Comparison of ENCODE assay signal across 9 mouse cellular contexts in genomic region chr2:153712646-153713091, GRCm38 (mm10). TPM values are rescaled to one million over a fixed set of nuclear protein-coding genes. Genes with fewer than 3 reads are reported as not detected.
DNase-seq lines count a peak whose midpoint lies in the region; ATAC-seq lines count a peak whose summit lies in the region.
"Had no signal": no experiment of that assay in that cellular context is flagged by ENCODE, and none has a peak within 500 bp of the region (broad histone marks: within the 10 kb centered on the region; RNA-seq: fewer than 3 reads in every experiment).

No protein-coding gene starts in this region.

- peak; percentile 32 for DNase-seq in A20 (ENCODE audit: low read depth, low spot score)
- peak; percentile 29 for DNase-seq in MN1 (ENCODE audit: low spot score)
- DNase-seq in gastrocnemius, postnatal 10 days: no peak
- no peak for DNase-seq in urinary bladder, postnatal 14 days (ENCODE audit: low spot score)
- no peak for DNase-seq in urinary bladder, adult 18-20 months (ENCODE audit: low spot score in 2 of 2)

- no peak overlapping the region for H3K9ac ChIP-seq in hindbrain, embryonic 12.5 days
- H3K9ac ChIP-seq in limb, embryonic 15.5 days: no peak overlapping the region
- no peak overlapping the region for H3K9ac ChIP-seq in midbrain, embryonic 15.5 days

- H3K4me2 ChIP-seq in hindbrain, embryonic 12.5 days (replicated peaks): no peak overlapping the region
- no peak overlapping the region for H3K4me2 ChIP-seq in limb, embryonic 15.5 days
- no peak overlapping the region for H3K4me2 ChIP-seq in midbrain, embryonic 15.5 days

- peak; percentile 83 for ATAC-seq in hindbrain, embryonic 12.5 days (ENCODE audit: low FRiP score)
- ATAC-seq in limb, embryonic 15.5 days (ENCODE audit: insufficient number of reproducible peaks, low FRiP score, low TSS enrichment, low read depth): no peak
- peak; percentile 80 for ATAC-seq in midbrain, embryonic 15.5 days (replicated peaks)

- WGBS in hindbrain, embryonic 12.5 days: 14% methylated on average over 3 of the region's 3 CpGs
- WGBS in limb, embryonic 15.5 days: 55% methylated on average over 3 of the region's 3 CpGs
- 11% methylated on average over 3 of the region's 3 CpGs for WGBS in midbrain, embryonic 15.5 days

- H3K4me3 ChIP-seq in hindbrain, embryonic 12.5 days: no peak overlapping the region
- no peak overlapping the region for H3K4me3 ChIP-seq in limb, embryonic 15.5 days
- no peak overlapping the region for H3K4me3 ChIP-seq in midbrain, embryonic 15.5 days

- no peaks in the 10 kb centered on the region for H3K27me3 ChIP-seq in hindbrain, embryonic 12.5 days
- H3K27me3 ChIP-seq in limb, embryonic 15.5 days: no peaks in the 10 kb centered on the region
- H3K27me3 ChIP-seq in midbrain, embryonic 15.5 days (replicated peaks): no peaks in the 10 kb centered on the region

- peak overlapping the region; percentile 80 for H3K27ac ChIP-seq in hindbrain, embryonic 12.5 days
- H3K27ac ChIP-seq in limb, embryonic 15.5 days: peak overlapping the region; percentile 63
- H3K27ac ChIP-seq in midbrain, embryonic 15.5 days: peak overlapping the region; percentile 70

- no peaks in the 10 kb centered on the region for H3K36me3 ChIP-seq in hindbrain, embryonic 12.5 days
- H3K36me3 ChIP-seq in limb, embryonic 15.5 days: no peaks in the 10 kb centered on the region
- H3K36me3 ChIP-seq in midbrain, embryonic 15.5 days (replicated peaks): no peaks in the 10 kb centered on the region

- peaks cover 13% of the 10 kb centered on the region for H3K4me1 ChIP-seq in hindbrain, embryonic 12.5 days
- H3K4me1 ChIP-seq in limb, embryonic 15.5 days: no peaks in the 10 kb centered on the region
- H3K4me1 ChIP-seq in midbrain, embryonic 15.5 days: peaks cover 6% of the 10 kb centered on the region

- H3K9me3 ChIP-seq in hindbrain, embryonic 12.5 days (replicated peaks): no peaks in the 10 kb centered on the region
- no peaks in the 10 kb centered on the region for H3K9me3 ChIP-seq in limb, embryonic 15.5 days
- H3K9me3 ChIP-seq in midbrain, embryonic 15.5 days: no peaks in the 10 kb centered on the region

RNA-seq across cellular contexts. Expression of gene Dnmt3c, which starts 16.2 kb away (rescaled TPM):
- 0.17 TPM in 1 of 2 replicates, not detected in the other for polyA plus RNA-seq in hindbrain, embryonic 12.5 days (2016; fragmentation: Nextera tagmentation; extraction: Ambion mirVana)
- polyA plus RNA-seq in limb, embryonic 15.5 days (2015; fragmentation: Nextera tagmentation; extraction: Ambion mirVana): 0.06 and 0.07 TPM in 2 replicates
- 0.13 TPM in 1 of 2 replicates, not detected in the other for polyA plus RNA-seq in midbrain, embryonic 15.5 days (2015; fragmentation: Nextera tagmentation; extraction: Ambion mirVana)
- not detected for total RNA-seq in gastrocnemius, postnatal 10 days (2021)
- total RNA-seq: left cerebral cortex, postnatal 36 days had no signal

RNA-seq across cellular contexts. Expression of gene Mapre1, which starts 28.4 kb away (rescaled TPM):
- 369 and 427 TPM in 2 replicates for polyA plus RNA-seq in hindbrain, embryonic 12.5 days (2016; fragmentation: Nextera tagmentation; extraction: Ambion mirVana)
- 218 TPM in 2 replicates for polyA plus RNA-seq in limb, embryonic 15.5 days (2015; fragmentation: Nextera tagmentation; extraction: Ambion mirVana)
- polyA plus RNA-seq in midbrain, embryonic 15.5 days (2015; fragmentation: Nextera tagmentation; extraction: Ambion mirVana): 333 and 370 TPM in 2 replicates
- total RNA-seq in gastrocnemius, postnatal 10 days (2021): 10 to 100 TPM; 77.6 to 87.5 TPM

Comparison
In these comparisons a context has a peak if more than half of its experiments do, and no peak if none do; other contexts are left out.
1. DNase-seq: peak in A20 (single experiment) and MN1 (single experiment); none in gastrocnemius, postnatal 10 days (single experiment), urinary bladder, postnatal 14 days (single experiment) and urinary bladder, adult 18-20 months (0 of 2).
2. Peak in every context shown above with its lines, with median percentiles within 50 percentile points of each other: H3K27ac ChIP-seq.